Mouse (Mus musculus) retina, adult 2 months (tissue): ENCODE results near the gene Lsamp.
A peak's percentile ranks its signal among the peaks of the same experiment; 100 is the strongest.

Experiments used
- DNase-seq: peaks from one replicate; pipeline ENCODE4 v3.0.0-alpha.2; 2012; ENCODE audit warnings: low read depth, low spot score

The Lsamp gene

DNA sequence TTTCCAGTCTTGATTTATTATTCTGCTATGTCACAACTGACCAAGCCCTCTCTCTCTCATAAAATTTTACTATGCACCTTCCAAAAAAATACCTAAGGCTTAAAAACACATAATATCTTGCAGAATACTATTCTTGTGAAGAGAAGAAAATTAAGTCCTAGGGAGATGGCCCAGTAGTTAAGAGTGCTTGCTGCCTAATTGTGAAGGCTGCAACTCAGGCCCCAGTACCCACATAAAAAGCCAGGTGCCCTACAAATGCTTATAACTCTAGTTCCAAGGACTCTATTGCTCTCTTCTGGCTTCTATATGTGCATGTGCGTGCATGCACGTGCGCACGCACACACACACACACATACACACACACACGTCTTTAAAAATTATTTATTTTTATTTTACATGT lies 1225.9 kb downstream of the Lsamp start:
- DNase-seq: no peak

GRCm38 (mm10) chr16:41235829-41236228 lies 1251.7 kb downstream of the Lsamp start:
- no peak for DNase-seq

- no peak for DNase-seq
Observed at GRCm38 (mm10) chr16:41242841-41243240, 1258.7 kb downstream of the Lsamp start.

DNA sequence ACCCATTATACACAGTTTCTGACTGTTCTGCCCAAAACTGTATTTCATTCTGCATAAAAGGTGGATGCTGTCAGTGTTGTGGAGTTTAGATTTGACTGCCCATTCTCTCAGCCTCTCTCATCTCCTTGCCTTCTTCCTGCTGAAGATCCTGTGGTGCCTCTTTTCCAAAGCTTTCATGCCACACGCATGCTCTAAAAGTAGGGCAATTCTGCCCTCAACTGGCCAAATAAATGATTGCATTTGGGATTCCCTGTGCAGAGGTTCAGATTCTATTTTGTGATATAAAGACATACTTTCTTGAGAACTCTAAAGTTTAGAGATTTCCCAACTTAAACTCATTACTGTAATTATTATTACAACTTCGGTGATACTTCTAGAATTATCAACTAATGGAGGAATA lies 1260.5 kb downstream of the Lsamp start:
- peak; percentile 9 for DNase-seq

- peak; percentile 22 for DNase-seq
Observed at GRCm38 (mm10) chr16:41258145-41259035, 1274.2 kb downstream of the Lsamp start.

GRCm38 (mm10) chr16:41275999-41276671 lies 1292.0 kb downstream of the Lsamp start:
- DNase-seq: no peak

DNA sequence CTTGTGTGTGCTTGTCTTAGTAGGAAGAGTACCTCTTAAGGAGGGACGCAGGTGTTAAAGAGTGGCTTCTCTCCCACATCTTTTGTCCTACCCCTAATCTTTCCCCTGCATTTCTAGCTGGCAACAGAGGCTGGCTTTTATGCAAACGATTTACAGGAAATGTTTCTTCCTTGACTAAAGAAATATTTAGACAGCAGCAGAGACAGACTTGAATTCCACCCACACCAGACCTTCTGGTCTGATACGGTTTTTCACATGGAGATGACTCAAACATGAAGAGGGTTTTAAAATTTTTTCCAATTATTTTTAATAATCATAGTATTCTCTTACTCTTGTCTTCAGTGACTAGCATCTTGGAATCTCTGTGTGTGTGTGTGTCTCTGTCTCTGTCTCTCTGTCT lies 1333.8 kb downstream of the Lsamp start:
- no peak for DNase-seq

- DNase-seq: no peak
Observed at GRCm38 (mm10) chr16:41343431-41343830, 1359.3 kb downstream of the Lsamp start.

GRCm38 (mm10) chr16:41365138-41365537 lies 1381.0 kb downstream of the Lsamp start:
- no peak for DNase-seq

GRCm38 (mm10) chr16:41383702-41384101 lies 1399.5 kb downstream of the Lsamp start:
- DNase-seq: no peak

DNA sequence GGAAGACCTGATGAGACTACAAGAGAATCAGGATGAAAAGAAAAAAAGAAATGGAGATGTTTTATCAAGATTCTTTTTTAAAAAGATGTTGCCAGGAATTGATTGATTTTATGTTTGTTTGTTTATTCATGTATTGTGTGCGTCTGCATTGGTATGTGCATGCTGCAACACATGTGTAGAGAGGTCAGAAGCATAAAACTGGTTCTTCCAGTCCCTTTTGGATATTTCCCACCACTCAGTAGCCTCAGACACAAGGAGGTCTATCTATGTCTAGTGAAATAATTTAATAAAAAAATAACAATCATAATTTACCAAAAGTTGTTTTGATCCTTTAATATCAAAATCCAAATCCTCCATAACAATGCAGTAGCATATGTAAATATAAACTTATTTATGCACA lies 1400.1 kb downstream of the Lsamp start:
- DNase-seq: no peak

DNA sequence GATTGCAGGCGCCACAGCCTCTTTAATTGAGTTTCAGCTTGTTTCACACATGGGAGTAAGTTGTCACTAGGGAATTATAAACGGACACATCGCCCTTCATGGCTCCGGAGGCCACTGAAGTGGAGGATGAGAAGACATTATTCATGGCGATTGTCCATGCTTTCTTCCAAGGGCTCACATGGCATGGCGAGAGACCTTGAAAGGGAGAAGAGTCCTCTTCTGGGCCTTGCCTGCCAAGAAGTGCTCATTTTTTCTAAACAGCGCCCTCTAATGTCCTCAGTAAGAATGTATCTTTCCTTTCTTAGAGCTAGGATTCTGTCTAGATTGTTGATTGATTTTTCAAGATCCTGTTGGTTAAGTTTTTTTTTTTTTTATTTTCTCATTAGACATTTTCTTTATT lies 1424.7 kb downstream of the Lsamp start:
- DNase-seq: no peak

DNA sequence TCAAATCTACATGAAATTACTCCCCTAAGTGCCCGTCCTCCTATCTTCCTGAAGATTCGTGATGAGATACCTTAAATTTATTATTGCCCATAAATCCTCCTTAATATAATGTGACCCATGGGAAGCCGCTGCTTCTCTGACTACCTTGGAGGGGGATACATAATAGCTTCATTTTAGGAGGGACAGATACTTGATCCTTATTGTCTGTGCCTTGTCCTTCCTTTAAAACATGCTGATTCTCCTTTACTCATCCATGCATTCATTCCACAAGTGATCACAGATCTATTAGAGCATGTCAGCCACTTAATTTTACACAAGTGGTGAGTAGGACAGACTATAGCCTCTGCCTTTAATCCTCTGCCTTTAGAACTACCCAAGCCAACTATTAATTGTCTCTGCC lies 1426.5 kb downstream of the Lsamp start:
- DNase-seq: no peak

GRCm38 (mm10) chr16:41417363-41417762 lies 1433.2 kb downstream of the Lsamp start:
- no peak for DNase-seq

DNA sequence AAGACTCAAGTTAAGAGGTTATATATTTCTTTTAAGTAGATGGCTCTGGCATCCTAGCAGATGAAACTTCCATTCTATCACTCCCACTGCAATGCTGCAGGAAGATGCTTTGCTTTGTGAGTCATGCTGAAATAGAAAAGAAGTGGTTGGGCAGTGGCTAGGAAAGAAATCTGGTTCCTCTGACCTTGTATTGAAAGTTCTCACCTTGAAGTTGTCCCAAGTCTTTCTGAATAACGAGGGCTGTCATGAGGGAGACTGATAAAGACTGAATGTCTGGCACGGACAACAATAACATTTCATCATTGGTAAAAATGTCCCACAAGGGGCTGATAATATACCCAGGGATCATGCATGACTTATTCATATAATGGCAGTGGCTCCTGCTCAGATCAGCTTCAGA lies 1483.2 kb downstream of the Lsamp start:
- no peak for DNase-seq

GRCm38 (mm10) chr16:41478694-41479093 lies 1494.5 kb downstream of the Lsamp start:
- DNase-seq: no peak

DNA sequence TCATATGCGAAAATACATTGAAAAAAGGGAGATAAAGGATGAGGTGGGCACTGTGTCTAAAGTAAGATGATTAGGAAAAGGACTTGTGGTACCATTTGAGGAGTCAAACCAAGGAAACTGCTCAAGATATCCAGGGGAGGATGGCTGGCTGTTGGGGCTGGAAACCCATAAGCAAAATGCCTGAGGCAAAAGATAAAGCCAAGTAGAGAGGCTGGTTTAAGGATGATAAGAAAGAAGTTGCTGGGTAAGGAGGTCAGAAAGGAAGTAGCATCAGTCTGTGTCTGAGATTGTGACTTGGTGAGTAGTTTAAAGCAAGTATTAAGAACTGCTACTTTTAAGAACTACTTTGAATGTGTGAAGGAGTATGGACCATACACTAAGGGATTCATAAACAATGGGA lies 1497.7 kb downstream of the Lsamp start:
- DNase-seq: no peak

GRCm38 (mm10) chr16:41510915-41511552 lies 1526.9 kb downstream of the Lsamp start:
- DNase-seq: no peak

- no peak for DNase-seq
Observed at GRCm38 (mm10) chr16:41521566-41521965, 1537.4 kb downstream of the Lsamp start.

- DNase-seq: no peak
Observed at GRCm38 (mm10) chr16:41524266-41524665, 1540.1 kb downstream of the Lsamp start.

DNA sequence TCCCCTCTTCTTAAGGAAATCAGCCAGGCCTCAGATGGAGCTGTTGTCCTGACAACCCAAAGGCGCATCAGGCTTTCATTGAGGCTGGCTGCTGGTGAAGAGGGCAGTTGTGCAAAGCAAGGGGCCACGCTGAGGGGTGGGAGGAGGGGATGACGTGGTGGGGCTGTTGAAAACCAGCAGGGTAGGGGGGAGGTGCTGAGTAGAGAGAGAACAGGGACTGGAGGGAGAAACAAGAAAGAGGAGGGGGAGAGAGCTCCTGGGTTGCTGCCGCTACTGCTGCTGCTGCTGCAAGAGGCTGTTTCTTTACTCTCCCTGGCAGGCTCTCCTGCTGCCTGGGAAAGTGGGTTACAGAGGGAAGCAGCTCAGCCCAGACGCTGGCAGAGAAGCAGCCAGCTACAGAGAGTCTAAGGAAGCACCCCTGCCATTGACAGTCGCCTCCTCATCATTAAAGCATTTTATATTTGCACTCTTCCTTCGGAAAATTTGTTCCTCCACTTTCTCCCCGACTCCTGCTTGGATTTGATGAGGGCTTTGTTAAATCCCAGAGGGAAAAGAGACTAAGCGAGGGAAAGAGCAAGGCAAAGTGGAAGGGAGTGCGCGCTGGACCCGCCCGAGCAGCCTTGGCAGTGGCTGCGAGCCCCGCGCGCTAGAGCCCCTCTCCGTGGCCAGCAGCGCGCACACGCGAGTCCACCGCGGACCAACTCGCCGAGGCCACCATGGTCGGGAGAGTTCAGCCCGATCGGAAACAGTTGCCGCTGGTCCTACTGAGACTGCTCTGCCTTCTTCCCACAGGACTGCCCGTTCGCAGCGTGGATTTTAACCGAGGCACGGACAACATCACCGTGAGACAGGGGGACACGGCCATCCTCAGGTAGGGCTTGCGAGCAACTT lies 1548.7 kb downstream of the Lsamp start:
- DNase-seq: no peak

- DNase-seq: no peak
Observed at GRCm38 (mm10) chr16:41533686-41534085, 1549.5 kb downstream of the Lsamp start.
